Mouse (Mus musculus): ENCODE data around the gene Tmem45a2.
"Not testable (repeated sequence)": the region's sequence is repeated elsewhere in the genome, so short reads cannot be mapped to it uniquely, and the experiment has no call there.

Tmem45a2 gene

GRCm38 (mm10) chr16:57071132-57071639 lies at the start of gene Tmem45a2:
TSS of gene Tmem45a2 (minus strand) at chr16:57071372.
- DNase-seq, result no peak

- DNase-seq, result no peak
Measured at GRCm38 (mm10) chr16:57117562-57117961, 46.4 kb upstream of the Tmem45a2 start.

- DNase-seq, result no peak
Measured at GRCm38 (mm10) chr16:57116066-57116465, 44.9 kb upstream of the Tmem45a2 start.

GRCm38 (mm10) chr16:57106185-57106960 lies 35.2 kb upstream of the Tmem45a2 start:
- DNase-seq, result no peak

- DNase-seq, result no peak
Measured at GRCm38 (mm10) chr16:57101174-57101573, 30.0 kb upstream of the Tmem45a2 start.

GRCm38 (mm10) chr16:57099572-57100237 lies 28.5 kb upstream of the Tmem45a2 start:
- DNase-seq, result no peak

- no peak for DNase-seq
Measured at GRCm38 (mm10) chr16:57098468-57099144, 27.4 kb upstream of the Tmem45a2 start.

GRCm38 (mm10) chr16:57092911-57093605 lies 21.9 kb upstream of the Tmem45a2 start:
- no peak for DNase-seq

- no peak for DNase-seq
Measured at GRCm38 (mm10) chr16:57092460-57092859, 21.3 kb upstream of the Tmem45a2 start.

GRCm38 (mm10) chr16:57079577-57079976 lies 8.4 kb upstream of the Tmem45a2 start:
- no peak for DNase-seq

- DNase-seq, result no peak
Measured at GRCm38 (mm10) chr16:57075986-57076385, 4.8 kb upstream of the Tmem45a2 start.

- no peak for DNase-seq
Measured at GRCm38 (mm10) chr16:57062045-57062444, 9.1 kb downstream of the Tmem45a2 start.

GRCm38 (mm10) chr16:57056995-57057394 lies 14.2 kb downstream of the Tmem45a2 start:
- no peak for DNase-seq

- no peak for DNase-seq
Measured at GRCm38 (mm10) chr16:57049974-57050373, 21.2 kb downstream of the Tmem45a2 start.

- no peak for DNase-seq
Measured at GRCm38 (mm10) chr16:57038600-57038999, 32.6 kb downstream of the Tmem45a2 start.

- no peak for DNase-seq
Measured at GRCm38 (mm10) chr16:57030150-57030885, 40.9 kb downstream of the Tmem45a2 start.

GRCm38 (mm10) chr16:56998283-56998682 lies 72.9 kb downstream of the Tmem45a2 start:
- not testable (repeated sequence) for DNase-seq

Measured in cerebellum, adult 9-11 months (tissue).